Mouse (Mus musculus) heart, postnatal 10 days (tissue): ENCODE measurements around the gene Cenpo. TPM values are rescaled to one million over a fixed set of nuclear protein-coding genes. Genes with fewer than 3 reads are reported as not detected.

Source experiments
- DNase-seq, 2 experiments: peaks; one replicate each; pipeline ENCODE4 v3.0.0; 2021
- intact Hi-C: fragments of 180-260 bp; cut with DNase I; formaldehyde crosslinking; loops from one replicate; pipeline ENCODE4 v1.15.1; 2025
- total RNA-seq, 2 experiments: library from RNA; stranded (reverse); gene quantifications; 2 replicates each; pipeline ENCODE4 v1.2.3; 2021

Gene Cenpo
- total RNA-seq, 2 experiments from 2014 or later: 5.0 to 5.3 TPM

GRCm38 (mm10) chr12:4157466-4157865 lies 76.6 kb downstream of the Cenpo start:
- intact Hi-C loops: no loop called here

GRCm38 (mm10) chr12:4151969-4152368 lies 82.1 kb downstream of the Cenpo start:
- DNase-seq: peak; percentile 39 to 51
- intact Hi-C loops: no loop called here

More at GRCm38 (mm10) chr12:4157466-4157865, 76.6 kb downstream of the Cenpo start:
- peak; percentile 29 to 43 for DNase-seq

GRCm38 (mm10) chr12:4150936-4151335 lies 83.2 kb downstream of the Cenpo start:
- intact Hi-C loops: no loop called here
- DNase-seq: no peak

Other genes with a start within 250 kb of the Cenpo start
- 10 to 100 TPM in 1 of 2 experiments, 1 to 10 TPM in 1; 9.8 to 15.8 TPM for gene Efr3b, start 195.4 kb downstream of the Cenpo start, total RNA-seq
- 1 to 10 TPM; 6.8 to 7.3 TPM for gene Dnajc27, start 151.7 kb downstream of the Cenpo start, total RNA-seq
- 10 to 100 TPM in 1 of 2 experiments, 1 to 10 TPM in 1; 7.1 to 20.2 TPM for gene Adcy3, start 101.2 kb downstream of the Cenpo start, total RNA-seq
- 1 to 10 TPM; 4.8 to 5.0 TPM for gene Ptrhd1, start 267 bp downstream of the Cenpo start, total RNA-seq
- 10 to 100 TPM; 36.7 to 37.0 TPM for gene Ncoa1, start 242.9 kb upstream of the Cenpo start, total RNA-seq